Mouse (Mus musculus) left cerebral cortex, postnatal 14 days (tissue): Measurements from ENCODE around the gene Paxbp1. TPM values are rescaled to one million over a fixed set of nuclear protein-coding genes. Genes with fewer than 3 reads are reported as not detected.

Source experiments
- DNase-seq, 2 experiments: peaks; one replicate each; pipeline ENCODE4 v3.0.0; 2021 to 2022; ENCODE audit warnings: low spot score in 2 of 2, mixed read lengths in 1 of 2
- intact Hi-C: fragments of 180-260 bp; cut with DNase I; formaldehyde crosslinking; loops from one replicate; pipeline ENCODE4 v1.15.1; 2025
- total RNA-seq, 2 experiments: library from RNA; stranded (reverse); gene quantifications; 2 replicates each; pipeline ENCODE4 v1.2.3; 2021

Gene Paxbp1
- total RNA-seq, 2 experiments from 2014 or later: 49.6 to 54.3 TPM

GRCm38 (mm10) chr16:91010581-91011020, 33.7 kb downstream of the Paxbp1 start:
- DNase-seq: peak in 1 of 2 experiments; percentile 29
- intact Hi-C loops: no loop called here

- DNase-seq: peak; percentile 26 to 43
- intact Hi-C loops: no loop called here
Measured at GRCm38 (mm10) chr16:91009942-91010529, 34.3 kb downstream of the Paxbp1 start.

- intact Hi-C loops: no loop called here
- DNase-seq: no peak
Measured at GRCm38 (mm10) chr16:91004915-91005538, 39.3 kb downstream of the Paxbp1 start.

DNA sequence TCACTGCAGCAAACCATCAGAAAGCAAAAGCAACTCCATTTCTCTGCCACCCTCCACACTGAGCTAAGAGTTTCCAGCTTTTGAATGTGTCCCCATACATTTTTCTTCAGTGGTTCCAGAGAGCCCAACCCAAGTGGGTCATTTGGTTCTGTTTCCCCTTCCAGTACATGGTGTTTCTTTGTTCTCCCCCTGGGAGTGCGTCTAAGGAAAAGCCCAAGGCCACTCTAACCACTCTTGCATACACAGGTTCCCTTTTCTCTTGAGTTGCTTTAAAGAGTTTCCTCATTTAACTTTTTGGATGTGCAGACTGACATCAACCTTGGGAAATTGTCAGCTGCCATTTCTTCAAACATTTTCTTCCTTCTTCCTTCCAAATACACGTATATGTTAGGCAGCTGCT, 43.2 kb downstream of the Paxbp1 start:
- DNase-seq: no peak
- intact Hi-C loops: no loop called here

DNA sequence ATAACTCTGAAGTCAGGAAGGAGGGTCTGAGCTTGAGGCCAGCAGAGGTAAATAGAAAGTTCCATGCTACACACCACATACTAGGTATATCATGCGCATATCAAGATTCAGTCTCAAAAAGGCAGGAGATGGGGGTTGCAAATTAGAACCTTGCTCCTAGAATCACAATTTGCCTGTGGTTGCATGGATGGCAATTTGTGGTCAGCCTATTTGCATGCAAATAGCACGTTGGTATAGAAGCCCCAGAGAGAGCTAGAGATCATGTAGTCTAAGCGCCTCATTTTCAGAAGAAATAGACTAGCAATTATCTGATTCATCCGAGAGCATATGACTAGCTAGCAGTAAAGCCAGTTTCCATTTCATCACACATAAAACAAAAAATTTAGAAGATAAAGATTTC, 44.5 kb downstream of the Paxbp1 start:
- intact Hi-C loops: no loop called here
- DNase-seq: no peak

GRCm38 (mm10) chr16:90997822-90998221, 46.5 kb downstream of the Paxbp1 start:
- DNase-seq: peak; percentile 24 to 31
- intact Hi-C loops: no loop called here

DNA sequence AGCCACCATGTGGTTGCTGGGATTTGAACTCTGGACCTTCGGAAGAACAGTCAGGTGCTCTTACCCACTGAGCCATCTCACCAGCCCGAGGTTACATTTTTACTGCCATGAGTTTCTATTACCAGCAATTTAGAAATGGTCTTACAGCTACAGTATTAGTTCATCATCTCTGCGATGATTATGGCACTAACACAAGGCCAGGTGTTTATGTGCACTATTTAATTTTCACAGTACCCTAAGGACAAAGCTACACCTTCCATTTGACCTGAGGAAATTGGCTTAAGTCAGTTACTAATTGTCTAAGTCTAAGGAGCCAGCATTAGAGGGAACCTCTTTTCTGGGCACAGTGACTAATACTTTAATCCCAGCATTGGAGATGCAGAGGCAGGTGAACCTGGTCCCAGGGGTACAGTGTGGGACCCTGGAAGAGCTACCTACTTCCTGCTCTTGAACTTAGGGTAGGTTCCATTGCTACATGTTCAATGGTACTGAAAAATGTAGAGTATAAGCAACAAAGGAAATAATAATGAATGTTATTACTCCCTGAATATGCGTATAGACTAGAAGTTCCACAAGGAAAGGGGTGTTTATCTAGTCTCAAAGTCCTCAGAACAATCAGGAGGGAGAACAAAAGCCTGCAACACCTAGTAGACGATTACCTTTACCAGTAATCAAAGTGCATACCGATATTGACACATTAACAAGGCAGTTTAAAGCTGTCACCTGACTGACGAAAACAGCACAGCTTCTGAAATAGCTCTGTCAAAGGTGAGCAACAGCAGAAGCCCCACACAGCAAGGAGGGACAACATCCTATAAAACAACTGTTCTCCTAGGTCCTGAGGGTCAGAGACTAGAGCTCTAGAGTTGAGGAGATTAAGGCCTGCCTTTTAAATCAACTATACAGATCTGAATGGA, 47.8 kb downstream of the Paxbp1 start:
- no peak for DNase-seq
- intact Hi-C loops: no loop called here

DNA sequence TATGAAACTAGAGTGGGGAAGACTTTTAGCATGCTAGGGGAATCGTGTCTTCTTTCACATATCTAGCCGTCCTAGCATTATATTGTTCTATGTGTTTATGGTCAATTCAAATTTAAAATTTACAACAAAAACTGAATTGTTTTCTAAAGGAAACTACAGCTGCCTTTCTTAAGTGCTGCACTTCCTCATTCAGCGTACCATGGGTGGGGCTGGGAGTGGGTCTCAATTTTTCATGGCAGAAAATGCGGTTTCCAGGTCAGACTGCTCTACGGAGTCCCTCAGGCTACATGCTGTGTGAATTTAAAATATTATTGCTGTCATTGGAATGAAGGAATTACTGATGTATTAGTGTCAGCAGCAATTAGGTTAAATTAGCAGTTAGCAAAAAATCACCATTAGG, 48.8 kb downstream of the Paxbp1 start:
- intact Hi-C loops: no loop called here
- no peak for DNase-seq

GRCm38 (mm10) chr16:90995023-90995422, 49.3 kb downstream of the Paxbp1 start:
- DNase-seq: no peak
- intact Hi-C loops: no loop called here

DNA sequence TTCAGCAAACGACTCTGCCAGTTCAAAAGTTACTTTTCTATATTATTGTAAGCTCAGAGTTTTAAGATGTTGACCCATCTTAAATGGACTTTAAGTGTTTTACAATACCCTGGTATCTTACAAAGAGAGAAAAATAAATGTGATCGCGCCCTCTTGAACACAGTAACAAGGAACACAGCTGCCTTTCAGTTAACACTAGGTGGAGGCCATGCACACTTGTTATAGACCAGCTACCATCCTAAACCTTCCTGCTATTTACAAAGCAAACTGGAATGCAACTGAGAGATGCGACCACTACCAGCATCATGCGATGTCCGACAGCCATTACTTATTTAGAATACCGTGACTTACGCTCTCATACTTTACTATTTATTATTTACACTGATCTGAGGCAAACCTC, 55.2 kb downstream of the Paxbp1 start:
- intact Hi-C loops: no loop called here
- no peak for DNase-seq

DNA sequence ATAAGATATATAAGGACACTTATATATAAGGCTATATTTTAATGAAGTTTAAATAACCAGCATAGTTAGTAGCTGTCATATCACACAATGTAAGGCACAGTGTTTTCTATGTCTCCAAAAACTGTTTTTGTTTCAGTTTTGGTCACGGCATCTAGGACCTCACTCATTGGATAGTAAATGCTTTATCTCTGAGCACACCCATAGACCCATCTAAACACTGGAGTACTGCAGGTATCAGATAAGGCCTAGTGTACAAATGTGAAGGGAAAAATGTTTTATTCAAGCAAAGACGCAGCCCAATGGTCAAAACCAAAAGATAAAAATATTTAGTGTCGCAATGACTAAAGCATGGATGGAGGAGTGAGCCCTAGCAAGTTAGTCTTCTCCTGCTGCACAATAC, 55.7 kb downstream of the Paxbp1 start:
- DNase-seq: no peak
- intact Hi-C loops: no loop called here

DNA sequence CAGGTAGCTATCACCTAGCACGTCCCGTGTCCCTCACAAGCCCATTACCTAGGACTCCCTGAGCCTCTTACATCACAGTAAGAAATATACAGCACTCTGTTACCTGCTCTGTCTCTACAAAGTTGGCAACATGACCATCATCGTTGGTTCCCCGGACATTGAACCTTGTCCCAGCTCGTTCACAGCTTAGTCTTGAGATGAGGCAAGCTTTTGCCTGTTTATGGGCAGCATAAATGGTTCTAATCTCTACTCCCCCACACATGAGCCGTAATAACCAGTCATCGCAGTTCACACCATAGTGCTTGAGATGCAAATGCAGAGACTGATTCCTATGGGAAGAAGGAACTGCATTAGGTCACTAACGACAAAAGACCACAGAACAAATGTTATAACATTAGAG, 56.3 kb downstream of the Paxbp1 start:
- DNase-seq: no peak
- intact Hi-C loops: no loop called here

- intact Hi-C loops: no loop called here
- DNase-seq: no peak
Measured at GRCm38 (mm10) chr16:90971004-90971403, 73.3 kb downstream of the Paxbp1 start.

DNA sequence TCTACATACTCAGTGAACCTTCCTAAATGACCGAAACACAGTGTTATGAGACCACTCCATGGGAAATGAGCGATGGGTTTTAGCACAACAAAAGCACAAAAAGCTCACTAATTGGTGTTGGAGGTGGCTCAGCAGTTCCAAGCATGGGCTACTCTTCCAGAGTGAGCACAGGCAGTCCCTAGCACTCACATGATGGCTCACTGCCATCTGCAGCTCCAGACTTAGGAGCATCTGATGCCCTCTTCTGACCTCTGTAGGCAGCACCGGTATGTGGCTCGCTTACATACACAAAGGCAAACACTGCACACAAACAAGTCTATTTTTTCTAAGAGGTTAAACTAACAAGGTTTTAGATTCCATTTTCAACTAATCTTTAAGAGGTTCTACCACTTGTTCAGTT, 78.1 kb downstream of the Paxbp1 start:
- intact Hi-C loops: no loop called here

DNA sequence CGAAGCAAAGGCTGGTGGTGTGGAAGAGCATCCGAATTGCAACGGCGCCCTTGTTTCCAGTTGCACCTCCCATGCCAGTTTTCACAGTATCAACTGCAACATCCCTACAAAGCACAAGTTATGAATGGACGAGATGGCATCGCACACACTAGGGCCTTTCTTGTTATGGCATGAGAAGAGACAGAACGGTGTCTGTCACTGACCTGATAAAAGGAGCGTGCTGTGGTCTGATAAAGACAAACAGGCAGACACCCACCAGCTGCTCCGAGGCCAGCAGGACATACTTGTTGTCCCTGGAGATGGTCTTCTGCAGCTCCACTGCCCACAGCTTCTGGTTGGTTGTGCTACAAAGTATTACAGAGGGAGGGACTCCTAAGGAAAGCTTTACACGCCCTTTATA, 80.0 kb downstream of the Paxbp1 start:
- no peak for DNase-seq
- intact Hi-C loops: loop anchor here (5.0 kb wide), 1 partner anchor 63 kb away; no protein-coding TSS in a partner anchor

More for the DNA sequence above, 78.1 kb downstream of the Paxbp1 start:
- no peak for DNase-seq

Other genes with a start within 250 kb of the Paxbp1 start
- gene Urb1, start 234.1 kb downstream of the Paxbp1 start, total RNA-seq: 10 to 100 TPM; 14.2 to 15.9 TPM
- 1 to 10 TPM; 1.6 to 2.1 TPM for gene Eva1c, start 217.8 kb downstream of the Paxbp1 start, total RNA-seq
- 10 to 100 TPM; 34.2 to 38.7 TPM for gene Cfap298, start 109.4 kb downstream of the Paxbp1 start, total RNA-seq
- gene Synj1, start 33.2 kb downstream of the Paxbp1 start, total RNA-seq: 100 to 1,000 TPM; 270 to 273 TPM
- 1 to 10 TPM in 1 of 2 experiments, under 1 TPM in 1; 0.70 to 1.1 TPM for gene 4932438H23Rik, start 50.6 kb upstream of the Paxbp1 start, total RNA-seq
- 10 to 100 TPM; 26.2 to 33.7 TPM for gene Olig2, start 180.9 kb upstream of the Paxbp1 start, total RNA-seq
- 100 to 1,000 TPM in 1 of 2 experiments, 10 to 100 TPM in 1; 98.8 to 123 TPM for gene Olig1, start 225.2 kb upstream of the Paxbp1 start, total RNA-seq